Mouse (Mus musculus): ENCODE measurements around the gene Mrgpra9. TPM values are rescaled to one million over a fixed set of nuclear protein-coding genes. Genes with fewer than 3 reads are reported as not detected.

The Mrgpra9 gene
- not detected for polyA plus RNA-seq (2014; fragmentation: Illumina TruSeq; extraction: RNeasy Lipid Tissue Mini Kit (QIAGEN cat#74804); ENCODE audit: low read depth, low replicate concordance)

GRCm38 (mm10) chr7:47252770-47253169 lies at the start of gene Mrgpra9:
TSS of gene Mrgpra9 (minus strand) at chr7:47252848.

DNA sequence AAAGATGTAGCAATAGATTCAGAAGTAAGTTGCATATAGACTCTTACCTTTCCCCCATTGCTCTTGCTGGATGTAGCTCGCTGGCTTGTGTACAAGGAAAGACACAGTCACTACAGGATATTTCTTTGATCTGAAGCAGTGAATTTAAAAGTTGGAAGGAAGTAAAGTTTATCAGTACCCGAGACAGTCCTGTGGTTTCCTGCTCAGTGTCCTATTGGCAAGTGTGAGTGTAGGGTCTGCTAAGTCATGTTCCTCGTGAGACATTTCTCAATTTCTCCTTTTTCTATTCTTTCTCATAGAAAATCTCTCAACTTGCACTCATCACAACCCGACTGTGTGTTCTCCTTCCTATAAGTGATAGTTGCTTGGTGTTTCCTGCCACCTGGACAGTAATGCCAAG lies 47.8 kb downstream of the Mrgpra9 start, which contains the start of gene Mrgpra6:
Mrgpra6 (minus strand) TSS at position 91 of the 400 bp plus-strand sequence.

Other genes with a start within 250 kb of the Mrgpra9 start
- 35.4 TPM for gene Spty2d1, start 244.4 kb downstream of the Mrgpra9 start, polyA plus RNA-seq (2014; fragmentation: Illumina TruSeq; extraction: RNeasy Lipid Tissue Mini Kit (QIAGEN cat#74804); ENCODE audit: low read depth, low replicate concordance)
- 3.0 TPM for gene Tmem86a, start 202.2 kb downstream of the Mrgpra9 start, polyA plus RNA-seq (2014; fragmentation: Illumina TruSeq; extraction: RNeasy Lipid Tissue Mini Kit (QIAGEN cat#74804); ENCODE audit: low read depth, low replicate concordance)
- not detected for gene Ptpn5, start 119.2 kb downstream of the Mrgpra9 start, polyA plus RNA-seq (2014; fragmentation: Illumina TruSeq; extraction: RNeasy Lipid Tissue Mini Kit (QIAGEN cat#74804); ENCODE audit: low read depth, low replicate concordance)
- gene Mrgpra6, start 47.9 kb downstream of the Mrgpra9 start, polyA plus RNA-seq (2014; fragmentation: Illumina TruSeq; extraction: RNeasy Lipid Tissue Mini Kit (QIAGEN cat#74804); ENCODE audit: low read depth, low replicate concordance): not detected
- not detected for gene Mrgpra1, start 101.4 kb upstream of the Mrgpra9 start, polyA plus RNA-seq (2014; fragmentation: Illumina TruSeq; extraction: RNeasy Lipid Tissue Mini Kit (QIAGEN cat#74804); ENCODE audit: low read depth, low replicate concordance)
- gene Mrgpra2a, start 199.3 kb upstream of the Mrgpra9 start, polyA plus RNA-seq (2014; fragmentation: Illumina TruSeq; extraction: RNeasy Lipid Tissue Mini Kit (QIAGEN cat#74804); ENCODE audit: low read depth, low replicate concordance): not detected

Measured in kidney, adult 10 weeks (tissue).